Mouse (Mus musculus): ENCODE measurements around the gene Cwc22. TPM values are rescaled to one million over a fixed set of nuclear protein-coding genes. Genes with fewer than 3 reads are reported as not detected.

Gene Cwc22
- polyA plus RNA-seq, 1 experiment from 2014 or later, result 36.6 TPM

- DNase-seq (ENCODE audit: low read depth, low spot score) (no peak), ATAC-seq (no peak)
- in situ Hi-C loops (cut with MboI; ENCODE audit: low pct_unique_long_range_greater_than_20kb), result no loop called here
- H3K27me3 ChIP-seq, result peaks cover 20% of the 10 kb centered on the region
- ChIA-PET CTCF (no interaction called here), POLR2A (no interaction called here)
- no peak for TF ChIP-seq CTCF (IDR thresholded peaks at IDR 0.05)
Observed at GRCm38 (mm10) chr2:77876331-77876730, 69.8 kb downstream of the Cwc22 start.

GRCm38 (mm10) chr2:77875516-77875915 is 70.7 kb downstream of the Cwc22 start:
- in situ Hi-C loops (cut with MboI; ENCODE audit: low pct_unique_long_range_greater_than_20kb), result no loop called here
- ChIA-PET CTCF (no interaction called here), POLR2A (no interaction called here)
- no peak for ATAC-seq
- TF ChIP-seq CTCF (IDR thresholded peaks at IDR 0.05), result no peak
- H3K27me3 ChIP-seq, result peaks cover 25% of the 10 kb centered on the region
- no peak for DNase-seq (ENCODE audit: low read depth, low spot score)

- ATAC-seq, result no peak
- peaks cover 25% of the 10 kb centered on the region for H3K27me3 ChIP-seq
- ChIA-PET CTCF (interaction anchor here (1.3 kb wide), 1 partner anchor 9 kb away, joined by 4 read pairs; no protein-coding TSS in a partner anchor), POLR2A (no interaction called here)
- no peak for DNase-seq (ENCODE audit: low read depth, low spot score)
- TF ChIP-seq CTCF (IDR thresholded peaks at IDR 0.05), result no peak
- in situ Hi-C loops (cut with MboI; ENCODE audit: low pct_unique_long_range_greater_than_20kb), result no loop called here
Observed at GRCm38 (mm10) chr2:77874678-77875077, 71.5 kb downstream of the Cwc22 start.

GRCm38 (mm10) chr2:77873806-77874205 is 72.4 kb downstream of the Cwc22 start:
- no peak for TF ChIP-seq CTCF (IDR thresholded peaks at IDR 0.05)
- H3K27me3 ChIP-seq, result peaks cover 25% of the 10 kb centered on the region
- in situ Hi-C loops (cut with MboI; ENCODE audit: low pct_unique_long_range_greater_than_20kb), result no loop called here
- CTCF ChIA-PET, result interaction anchor here (1.3 kb wide), 1 partner anchor 10 kb away, joined by 4 read pairs; no protein-coding TSS in a partner anchor
- POLR2A ChIA-PET, result no interaction called here
- no peak for ATAC-seq
- no peak for DNase-seq (ENCODE audit: low read depth, low spot score)

GRCm38 (mm10) chr2:77872676-77873075 is 73.5 kb downstream of the Cwc22 start:
- DNase-seq (ENCODE audit: low read depth, low spot score) (no peak), ATAC-seq (no peak)
- in situ Hi-C loops (cut with MboI; ENCODE audit: low pct_unique_long_range_greater_than_20kb), result no loop called here
- H3K27me3 ChIP-seq, result peaks cover 19% of the 10 kb centered on the region
- POLR2A ChIA-PET, result no interaction called here
- no peak for TF ChIP-seq CTCF (IDR thresholded peaks at IDR 0.05)
- CTCF ChIA-PET, result no interaction called here

- POLR2A ChIA-PET, result no interaction called here
- peaks cover 19% of the 10 kb centered on the region for H3K27me3 ChIP-seq
- CTCF ChIA-PET, result no interaction called here
- no peak for ATAC-seq
- in situ Hi-C loops (cut with MboI; ENCODE audit: low pct_unique_long_range_greater_than_20kb), result no loop called here
- no peak for TF ChIP-seq CTCF (IDR thresholded peaks at IDR 0.05)
- no peak for DNase-seq (ENCODE audit: low read depth, low spot score)
Observed at GRCm38 (mm10) chr2:77871146-77871545, 75.0 kb downstream of the Cwc22 start.

- CTCF ChIA-PET, result no interaction called here
- POLR2A ChIA-PET, result no interaction called here
- no peak for DNase-seq (ENCODE audit: low read depth, low spot score)
- no peak for ATAC-seq
- TF ChIP-seq CTCF (IDR thresholded peaks at IDR 0.05), result no peak
- in situ Hi-C loops (cut with MboI; ENCODE audit: low pct_unique_long_range_greater_than_20kb), result no loop called here
- H3K27me3 ChIP-seq, result peaks cover 18% of the 10 kb centered on the region
Observed at GRCm38 (mm10) chr2:77869729-77870280, 76.4 kb downstream of the Cwc22 start.

GRCm38 (mm10) chr2:77863934-77864333 is 82.2 kb downstream of the Cwc22 start:
- ATAC-seq, result no peak
- in situ Hi-C loops (cut with MboI; ENCODE audit: low pct_unique_long_range_greater_than_20kb), result no loop called here
- TF ChIP-seq CTCF (IDR thresholded peaks at IDR 0.05), result no peak

GRCm38 (mm10) chr2:77863522-77863921 is 82.7 kb downstream of the Cwc22 start:
- ChIA-PET CTCF (no interaction called here), POLR2A (no interaction called here)
- no peaks in the 10 kb centered on the region for H3K27me3 ChIP-seq
- ATAC-seq (no peak), DNase-seq (ENCODE audit: low read depth, low spot score) (no peak)
- no peak for TF ChIP-seq CTCF (IDR thresholded peaks at IDR 0.05)
- in situ Hi-C loops (cut with MboI; ENCODE audit: low pct_unique_long_range_greater_than_20kb), result no loop called here

More at GRCm38 (mm10) chr2:77863934-77864333, 82.2 kb downstream of the Cwc22 start:
- no peaks in the 10 kb centered on the region for H3K27me3 ChIP-seq
- ChIA-PET POLR2A (no interaction called here), CTCF (no interaction called here)
- DNase-seq (ENCODE audit: low read depth, low spot score), result no peak

GRCm38 (mm10) chr2:77841464-77841863 is 104.7 kb downstream of the Cwc22 start:
- H3K27me3 ChIP-seq, result peaks cover 31% of the 10 kb centered on the region
- in situ Hi-C loops (cut with MboI; ENCODE audit: low pct_unique_long_range_greater_than_20kb), result no loop called here
- ChIA-PET POLR2A (no interaction called here), CTCF (no interaction called here)
- TF ChIP-seq CTCF (IDR thresholded peaks at IDR 0.05), result no peak
- ATAC-seq (no peak), DNase-seq (ENCODE audit: low read depth, low spot score) (no peak)

GRCm38 (mm10) chr2:77839587-77839986 is 106.6 kb downstream of the Cwc22 start:
- DNase-seq (ENCODE audit: low read depth, low spot score) (no peak), ATAC-seq (no peak)
- ChIA-PET CTCF (interaction anchor here (1.5 kb wide), 1 partner anchor 10 kb away, joined by 3 read pairs; no protein-coding TSS in a partner anchor), POLR2A (no interaction called here)
- no peak for TF ChIP-seq CTCF (IDR thresholded peaks at IDR 0.05)
- H3K27me3 ChIP-seq, result peaks cover 30% of the 10 kb centered on the region
- in situ Hi-C loops (cut with MboI; ENCODE audit: low pct_unique_long_range_greater_than_20kb), result no loop called here

GRCm38 (mm10) chr2:77838688-77839087 is 107.5 kb downstream of the Cwc22 start:
- TF ChIP-seq CTCF (IDR thresholded peaks at IDR 0.05), result no peak
- ATAC-seq (no peak), DNase-seq (ENCODE audit: low read depth, low spot score) (no peak)
- H3K27me3 ChIP-seq, result peaks cover 26% of the 10 kb centered on the region
- ChIA-PET POLR2A (no interaction called here), CTCF (interaction anchor here (1.5 kb wide), 1 partner anchor 9 kb away, joined by 3 read pairs; no protein-coding TSS in a partner anchor)
- in situ Hi-C loops (cut with MboI; ENCODE audit: low pct_unique_long_range_greater_than_20kb), result no loop called here
